Mouse (Mus musculus) bone marrow macrophage, adult 2 months (primary cell): ENCODE data around the gene Prkra.

Experiments
- CTCF ChIP-seq: IDR thresholded peaks from 2 replicates; pipeline ENCODE4 v1.5.1; 2012; ENCODE audit warnings: low read depth, mild to moderate bottlenecking, low read length, moderate library complexity
- POLR2A ChIP-seq: IDR thresholded peaks from 2 replicates; pipeline ENCODE4 v1.6.1; 2012; ENCODE audit warnings: mild to moderate bottlenecking, low read depth, low read length, borderline replicate concordance

- no peak for TF ChIP-seq POLR2A
- no peak for TF ChIP-seq CTCF
These were observed 24.4 kb upstream of the Prkra start for GRCm38 (mm10) chr2:76672134-76672745.
